Mouse (Mus musculus): ENCODE data around the gene Rxfp4.

- TF ChIP-seq CTCF (IDR thresholded peaks at IDR 0.05; ENCODE audit: low read depth) (no peak), EP300 (IDR thresholded peaks at IDR 0.05; ENCODE audit: low read depth) (no peak)
These were observed 3.0 kb downstream of the Rxfp4 start for GRCm38 (mm10) chr3:88649967-88650366.
